Mouse (Mus musculus) regulatory T cell (primary cell): Measurements from ENCODE around the gene Apol6.

Experiments
- in situ Hi-C: fragments of 300-600 bp; cut with MboI, MseI; formaldehyde crosslinking; loops from one replicate; pipeline ENCODE4 v1.15.1; 2025; ENCODE audit warnings: high pct_unique_total_duplicates

The Apol6 gene

DNA sequence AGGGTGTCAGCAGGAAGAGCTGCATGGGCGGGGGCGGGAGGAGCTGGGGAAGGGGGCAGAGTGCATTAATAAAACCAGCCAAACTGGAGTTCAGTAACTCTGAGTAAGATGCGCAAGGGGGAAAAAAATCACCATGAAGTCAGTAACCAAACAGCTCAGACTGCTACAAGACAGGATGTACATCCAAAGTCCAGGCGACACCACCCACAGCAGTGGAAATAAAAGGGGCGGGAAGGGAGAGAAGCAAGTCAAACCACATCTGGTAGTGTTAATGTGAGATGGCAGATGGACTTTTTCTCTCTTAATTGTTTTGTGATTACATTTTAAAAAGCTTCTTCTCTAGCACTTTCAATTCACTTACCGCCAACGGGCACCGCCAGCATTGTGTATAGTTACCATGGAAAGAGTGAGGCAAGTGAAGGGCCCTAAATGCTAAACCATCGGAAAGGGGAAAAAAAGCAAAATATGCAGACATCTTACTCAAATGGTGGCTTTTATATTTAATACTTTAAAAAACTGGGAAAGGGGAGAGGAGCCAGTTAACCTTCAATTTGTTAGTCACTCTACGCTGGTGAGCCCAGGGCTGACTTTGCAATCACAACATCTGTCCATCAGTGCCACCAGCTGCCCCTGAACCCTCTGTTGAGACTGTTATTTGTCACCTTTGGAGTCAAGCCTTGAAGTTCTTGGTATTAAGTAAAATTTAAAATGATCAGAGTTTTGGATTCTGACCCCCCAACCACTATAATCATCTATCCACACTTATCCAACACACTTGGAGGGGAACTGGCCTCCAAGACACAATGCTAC, 60.0 kb downstream of the Apol6 start:
- in situ Hi-C loops, result no loop called here

DNA sequence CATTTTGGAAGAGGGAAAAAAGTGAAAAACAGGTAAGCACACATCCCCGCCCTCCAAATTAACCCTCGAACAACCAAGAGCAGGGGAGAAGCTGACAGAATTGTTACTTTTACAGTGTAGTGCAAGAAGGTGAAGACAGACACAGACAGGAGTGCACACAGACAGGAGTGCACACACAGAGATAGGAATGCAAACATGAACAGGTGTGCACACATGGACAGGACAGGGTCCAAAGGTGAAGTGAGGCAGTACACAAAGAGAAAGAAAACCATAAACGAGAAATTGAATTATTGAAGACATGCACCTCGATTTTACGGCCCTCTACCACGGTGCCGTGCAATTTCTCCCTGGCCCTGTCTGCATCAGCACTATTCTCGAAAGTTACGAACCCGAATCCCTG, 60.7 kb downstream of the Apol6 start:
- in situ Hi-C loops, result no loop called here
